In the genomic region with DNA sequence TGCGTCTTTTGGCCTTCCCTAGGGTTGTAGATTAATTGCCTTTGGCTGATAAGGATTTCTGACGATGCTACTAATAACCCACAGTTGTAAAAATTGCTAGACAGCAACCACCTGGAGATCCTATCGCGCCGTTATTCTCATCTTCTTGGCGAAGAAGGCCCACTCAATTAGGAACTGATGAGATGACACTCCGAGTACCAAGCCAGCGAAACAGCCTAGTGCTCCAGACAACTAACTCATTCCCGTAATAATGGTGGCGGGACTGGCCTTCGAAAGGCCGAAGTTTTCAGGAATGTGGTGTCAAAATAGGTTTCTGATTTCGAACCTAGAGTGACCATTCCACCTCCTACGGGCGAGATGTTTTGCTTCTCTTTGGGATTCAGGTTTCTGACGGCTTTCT, we compare ENCODE assay signal across 9 mouse cellular contexts. TPM values are rescaled to one million over a fixed set of nuclear protein-coding genes. Genes with fewer than 3 reads are reported as not detected.
DNase-seq lines count a peak whose midpoint lies in the region; ATAC-seq lines count a peak whose summit lies in the region.
"Had no signal": no experiment of that assay in that cellular context is flagged by ENCODE, and none has a peak within 500 bp of the region (broad histone marks: within the 10 kb centered on the region; RNA-seq: fewer than 3 reads in every experiment).

No protein-coding gene starts in this region.

- H3K9me3 ChIP-seq in kidney, embryonic 16.5 days (ENCODE audit: low read length) = no peaks in the 10 kb centered on the region
- H3K9me3 ChIP-seq in embryonic facial prominence, embryonic 13.5 days = no peaks in the 10 kb centered on the region
- H3K9me3 ChIP-seq in neural tube, embryonic 15.5 days (replicated peaks) = no peaks in the 10 kb centered on the region

- peak overlapping the region; percentile 90 for H3K9ac ChIP-seq in kidney, embryonic 16.5 days (replicated peaks; ENCODE audit: low read length)
- H3K9ac ChIP-seq in embryonic facial prominence, embryonic 13.5 days = peak overlapping the region; percentile 100
- peak overlapping the region; percentile 85 for H3K9ac ChIP-seq in neural tube, embryonic 15.5 days (replicated peaks)

- H3K27ac ChIP-seq in kidney, embryonic 16.5 days (ENCODE audit: low read length) = peak overlapping the region; percentile 21
- peak overlapping the region; percentile 98 for H3K27ac ChIP-seq in embryonic facial prominence, embryonic 13.5 days
- peak overlapping the region; percentile 89 for H3K27ac ChIP-seq in neural tube, embryonic 15.5 days (replicated peaks)

- H3K27me3 ChIP-seq in kidney, embryonic 16.5 days (ENCODE audit: insufficient read depth, low read length) = no peaks in the 10 kb centered on the region
- no peaks in the 10 kb centered on the region for H3K27me3 ChIP-seq in embryonic facial prominence, embryonic 13.5 days
- H3K27me3 ChIP-seq in neural tube, embryonic 15.5 days (replicated peaks) = no peaks in the 10 kb centered on the region
- H3K27me3 ChIP-seq: Patski had no signal

- H3K36me3 ChIP-seq in kidney, embryonic 16.5 days (ENCODE audit: insufficient read depth, low read length) = no peaks in the 10 kb centered on the region
- no peaks in the 10 kb centered on the region for H3K36me3 ChIP-seq in embryonic facial prominence, embryonic 13.5 days
- no peaks in the 10 kb centered on the region for H3K36me3 ChIP-seq in neural tube, embryonic 15.5 days

- no peak for ATAC-seq in kidney, embryonic 16.5 days (ENCODE audit: low FRiP score, low TSS enrichment)
- ATAC-seq in embryonic facial prominence, embryonic 13.5 days (ENCODE audit: insufficient number of reproducible peaks, insufficient read depth, low FRiP score, low TSS enrichment, low read depth) = no peak
- ATAC-seq in neural tube, embryonic 15.5 days (ENCODE audit: low FRiP score) = no peak

- peak overlapping the region; percentile 80 for H3K4me2 ChIP-seq in kidney, embryonic 16.5 days (replicated peaks; ENCODE audit: low read depth, low read length)
- peak overlapping the region; percentile 76 for H3K4me2 ChIP-seq in embryonic facial prominence, embryonic 13.5 days
- H3K4me2 ChIP-seq in neural tube, embryonic 15.5 days = peak overlapping the region; percentile 80

- peaks cover 33% of the 10 kb centered on the region for H3K4me1 ChIP-seq in kidney, embryonic 16.5 days (ENCODE audit: insufficient read depth, low read length)
- H3K4me1 ChIP-seq in embryonic facial prominence, embryonic 13.5 days = peaks cover 46% of the 10 kb centered on the region
- peaks cover 51% of the 10 kb centered on the region for H3K4me1 ChIP-seq in neural tube, embryonic 15.5 days

- DNase-seq in kidney, postnatal 14 days = no peak
- DNase-seq in kidney, postnatal 10 days = peak; percentile 26
- DNase-seq in urinary bladder, postnatal 14 days (ENCODE audit: low spot score) = no peak
- DNase-seq in adrenal gland, adult 2 months = no peak
- DNase-seq in layer of hippocampus, postnatal 14 days (ENCODE audit: low spot score in 2 of 2) = no peak

- under 1% methylated on average over 16 of the region's 16 CpGs for WGBS in kidney, embryonic 16.5 days
- 2% methylated on average over 16 of the region's 16 CpGs for WGBS in embryonic facial prominence, embryonic 13.5 days
- WGBS in neural tube, embryonic 15.5 days = under 1% methylated on average over 16 of the region's 16 CpGs

- peak overlapping the region; percentile 67 for H3K4me3 ChIP-seq in kidney, embryonic 16.5 days (ENCODE audit: low read length)
- H3K4me3 ChIP-seq in embryonic facial prominence, embryonic 13.5 days = peak overlapping the region; percentile 99
- peak overlapping the region; percentile 82 for H3K4me3 ChIP-seq in neural tube, embryonic 15.5 days (replicated peaks)

RNA-seq across cellular contexts. Expression of a gene that starts 1.6 kb away (rescaled TPM):
- 12.0 and 17.9 TPM in 2 replicates for polyA plus RNA-seq in kidney, embryonic 16.5 days (2015; fragmentation: Nextera tagmentation; extraction: Ambion mirVana)
- polyA plus RNA-seq in embryonic facial prominence, embryonic 13.5 days (2015; fragmentation: Nextera tagmentation; extraction: Ambion mirVana) = 52.5 and 54.8 TPM in 2 replicates
- 11.9 and 14.5 TPM in 2 replicates for polyA plus RNA-seq in neural tube, embryonic 15.5 days (2015; fragmentation: Nextera tagmentation; extraction: Ambion mirVana)
- 10 to 100 TPM; 12.6 to 13.9 TPM for total RNA-seq in adrenal gland, adult 2 months (2021)
- polyA plus RNA-seq in adrenal gland, adult 2 months (2012; rRNA removed) = 22.4 and 25.3 TPM in 2 replicates
- 10 to 100 TPM; 39.3 to 54.8 TPM for total RNA-seq in layer of hippocampus, postnatal 14 days (2021)

Comparison
In these comparisons a context has a peak if more than half of its experiments do, and no peak if none do; other contexts are left out.
1. H3K27ac ChIP-seq: peak in every context shown above with its lines; median percentile 98 in embryonic facial prominence, embryonic 13.5 days; 89 in neural tube, embryonic 15.5 days; 21 in kidney, embryonic 16.5 days.